Mouse (Mus musculus): ENCODE measurements around the gene Rhobtb1. TPM values are rescaled to one million over a fixed set of nuclear protein-coding genes. Genes with fewer than 3 reads are reported as not detected.

Gene Rhobtb1
- polyA plus RNA-seq, 1 experiment from 2014 or later, result 20.8 TPM

GRCm38 (mm10) chr10:69213986-69214385, 62.8 kb downstream of the Rhobtb1 start:
- peak overlapping the region; percentile 83 for H3K4me3 ChIP-seq (replicated peaks)
- peak overlapping the region; percentile 85 for H3K4me2 ChIP-seq (replicated peaks)
- WGBS, result 8% methylated on average over 5 of the region's 5 CpGs
- peak overlapping the region; percentile 94 for H3K9ac ChIP-seq
- peak overlapping the region; percentile 99 for H3K27ac ChIP-seq
- ATAC-seq, result no peak
- no peaks in the 10 kb centered on the region for H3K9me3 ChIP-seq
- H3K4me1 ChIP-seq (replicated peaks), result peaks cover 16% of the 10 kb centered on the region
- H3K36me3 ChIP-seq, result no peaks in the 10 kb centered on the region; the same call in 1 of the 2 replicates
- no peaks in the 10 kb centered on the region for H3K27me3 ChIP-seq (replicated peaks)

- peaks cover 12% of the 10 kb centered on the region; the same call in 1 of the 2 replicates for H3K4me1 ChIP-seq (replicated peaks)
- no peak overlapping the region for H3K9ac ChIP-seq
- H3K36me3 ChIP-seq, result 0 out of 2 replicates have a peak, but pooled peaks cover 2% of the 10 kb centered on the region
- H3K9me3 ChIP-seq, result no peaks in the 10 kb centered on the region
- WGBS, result 97% methylated on average over 4 of the region's 4 CpGs
- no peak overlapping the region for H3K27ac ChIP-seq
- H3K27me3 ChIP-seq (replicated peaks), result no peaks in the 10 kb centered on the region
- H3K4me2 ChIP-seq (replicated peaks), result no peak overlapping the region
- no peak for ATAC-seq
- H3K4me3 ChIP-seq (replicated peaks), result no peak overlapping the region
Observed at GRCm38 (mm10) chr10:69217127-69217690, 66.0 kb downstream of the Rhobtb1 start.

GRCm38 (mm10) chr10:69218458-69219288, 67.4 kb downstream of the Rhobtb1 start:
- H3K9ac ChIP-seq, result no peak overlapping the region
- H3K4me2 ChIP-seq (replicated peaks), result no peak overlapping the region
- H3K27ac ChIP-seq, result no peak overlapping the region
- H3K4me3 ChIP-seq (replicated peaks), result no peak overlapping the region
- 76% methylated on average over 14 of the region's 14 CpGs for whole genome bisulfite sequencing
- 0 out of 2 replicates have a peak, but pooled peaks cover 2% of the 10 kb centered on the region for H3K36me3 ChIP-seq
- ATAC-seq, result peak; percentile 32; the same call in 1 of the 2 replicates
- no peaks in the 10 kb centered on the region for H3K9me3 ChIP-seq
- H3K4me1 ChIP-seq (replicated peaks), result peaks cover 12% of the 10 kb centered on the region; the same call in 1 of the 2 replicates
- no peaks in the 10 kb centered on the region for H3K27me3 ChIP-seq (replicated peaks)

GRCm38 (mm10) chr10:69219289-69219626, 68.0 kb downstream of the Rhobtb1 start:
- H3K4me2 ChIP-seq (replicated peaks), result no peak overlapping the region
- no peaks in the 10 kb centered on the region for H3K9me3 ChIP-seq
- H3K9ac ChIP-seq, result no peak overlapping the region
- no peak overlapping the region for H3K27ac ChIP-seq
- peaks cover 6% of the 10 kb centered on the region; the same call in 1 of the 2 replicates for H3K4me1 ChIP-seq (replicated peaks)
- no peaks in the 10 kb centered on the region for H3K27me3 ChIP-seq (replicated peaks)
- no peak for ATAC-seq
- WGBS, result 76% methylated on average over 2 of the region's 2 CpGs
- no peak overlapping the region for H3K4me3 ChIP-seq (replicated peaks)
- H3K36me3 ChIP-seq, result 0 out of 2 replicates have a peak, but pooled peaks cover 2% of the 10 kb centered on the region

GRCm38 (mm10) chr10:69220296-69220695, 69.1 kb downstream of the Rhobtb1 start:
- WGBS, result 62% methylated on average over 6 of the region's 6 CpGs
- Histone ChIP-seq H3K36me3 (0 out of 2 replicates have a peak, but pooled peaks cover 2% of the 10 kb centered on the region), H3K27ac (no peak overlapping the region), H3K27me3 (replicated peaks) (no peaks in the 10 kb centered on the region), H3K9ac (no peak overlapping the region), H3K4me3 (replicated peaks) (no peak overlapping the region), H3K9me3 (no peaks in the 10 kb centered on the region), H3K4me1 (replicated peaks) (0 out of 2 replicates have a peak, but pooled peaks cover 6% of the 10 kb centered on the region), H3K4me2 (replicated peaks) (no peak overlapping the region)
- no peak for ATAC-seq

GRCm38 (mm10) chr10:69221148-69221547, 69.9 kb downstream of the Rhobtb1 start:
- H3K4me1 ChIP-seq (replicated peaks), result 0 out of 2 replicates have a peak, but pooled peaks cover 9% of the 10 kb centered on the region
- H3K9me3 ChIP-seq, result no peaks in the 10 kb centered on the region
- no peak overlapping the region for H3K27ac ChIP-seq
- H3K36me3 ChIP-seq, result 0 out of 2 replicates have a peak, but pooled peaks cover 2% of the 10 kb centered on the region
- no peak overlapping the region for H3K9ac ChIP-seq
- H3K4me3 ChIP-seq (replicated peaks), result no peak overlapping the region
- no peak for ATAC-seq
- 92% methylated on average over 9 of the region's 9 CpGs for WGBS
- no peaks in the 10 kb centered on the region for H3K27me3 ChIP-seq (replicated peaks)
- H3K4me2 ChIP-seq (replicated peaks), result no peak overlapping the region

GRCm38 (mm10) chr10:69221955-69222354, 70.7 kb downstream of the Rhobtb1 start:
- Histone ChIP-seq H3K36me3 (0 out of 2 replicates have a peak, but pooled peaks cover 2% of the 10 kb centered on the region), H3K27ac (no peak overlapping the region), H3K4me1 (replicated peaks) (0 out of 2 replicates have a peak, but pooled peaks cover 9% of the 10 kb centered on the region), H3K4me3 (replicated peaks) (no peak overlapping the region), H3K9ac (no peak overlapping the region), H3K27me3 (replicated peaks) (no peaks in the 10 kb centered on the region), H3K9me3 (no peaks in the 10 kb centered on the region), H3K4me2 (replicated peaks) (no peak overlapping the region)
- 75% methylated on average over 3 of the region's 3 CpGs for WGBS
- no peak for ATAC-seq

GRCm38 (mm10) chr10:69223232-69223631, 72.0 kb downstream of the Rhobtb1 start:
- WGBS, result 91% methylated on average over 4 of the region's 4 CpGs
- H3K4me1 ChIP-seq (replicated peaks), result 0 out of 2 replicates have a peak, but pooled peaks cover 9% of the 10 kb centered on the region
- H3K36me3 ChIP-seq, result 0 out of 2 replicates have a peak, but pooled peaks cover 2% of the 10 kb centered on the region
- no peak overlapping the region for H3K27ac ChIP-seq
- no peak overlapping the region for H3K9ac ChIP-seq
- no peak for ATAC-seq
- no peaks in the 10 kb centered on the region for H3K9me3 ChIP-seq
- H3K4me3 ChIP-seq (replicated peaks), result no peak overlapping the region
- H3K27me3 ChIP-seq (replicated peaks), result no peaks in the 10 kb centered on the region
- H3K4me2 ChIP-seq (replicated peaks), result no peak overlapping the region

- 68% methylated on average over 7 of the region's 7 CpGs for WGBS
- Histone ChIP-seq H3K4me3 (replicated peaks) (no peak overlapping the region), H3K4me1 (replicated peaks) (0 out of 2 replicates have a peak, but pooled peaks cover 9% of the 10 kb centered on the region), H3K27ac (no peak overlapping the region), H3K36me3 (0 out of 2 replicates have a peak, but pooled peaks cover 2% of the 10 kb centered on the region), H3K9ac (no peak overlapping the region), H3K4me2 (replicated peaks) (no peak overlapping the region), H3K9me3 (no peaks in the 10 kb centered on the region), H3K27me3 (replicated peaks) (no peaks in the 10 kb centered on the region)
- ATAC-seq, result no peak
Observed at GRCm38 (mm10) chr10:69224276-69224675, 73.0 kb downstream of the Rhobtb1 start.

GRCm38 (mm10) chr10:69225471-69225870, 74.2 kb downstream of the Rhobtb1 start:
- H3K4me2 ChIP-seq (replicated peaks), result no peak overlapping the region
- H3K36me3 ChIP-seq, result 0 out of 2 replicates have a peak, but pooled peaks cover 2% of the 10 kb centered on the region
- no peak overlapping the region for H3K4me3 ChIP-seq (replicated peaks)
- H3K27ac ChIP-seq, result no peak overlapping the region
- 0 out of 2 replicates have a peak, but pooled peaks cover 4% of the 10 kb centered on the region for H3K4me1 ChIP-seq (replicated peaks)
- H3K9ac ChIP-seq, result no peak overlapping the region
- no peaks in the 10 kb centered on the region for H3K27me3 ChIP-seq (replicated peaks)
- no peaks in the 10 kb centered on the region for H3K9me3 ChIP-seq
- no peak for ATAC-seq
- 92% methylated on average over 5 of the region's 5 CpGs for WGBS

- H3K36me3 ChIP-seq, result 0 out of 2 replicates have a peak, but pooled peaks cover 2% of the 10 kb centered on the region
- no peak overlapping the region for H3K27ac ChIP-seq
- 0 out of 2 replicates have a peak, but pooled peaks cover 3% of the 10 kb centered on the region for H3K4me1 ChIP-seq (replicated peaks)
- H3K4me3 ChIP-seq (replicated peaks), result no peak overlapping the region
- no peak for ATAC-seq
- no peaks in the 10 kb centered on the region for H3K9me3 ChIP-seq
- H3K27me3 ChIP-seq (replicated peaks), result no peaks in the 10 kb centered on the region
- WGBS, result 73% methylated on average over 8 of the region's 8 CpGs
- H3K9ac ChIP-seq, result no peak overlapping the region
- no peak overlapping the region for H3K4me2 ChIP-seq (replicated peaks)
Observed at GRCm38 (mm10) chr10:69225951-69226350, 74.7 kb downstream of the Rhobtb1 start.

- H3K36me3 ChIP-seq, result no peaks in the 10 kb centered on the region
- H3K27ac ChIP-seq, result no peak overlapping the region
- 65% methylated on average over 3 of the region's 3 CpGs for WGBS
Observed at GRCm38 (mm10) chr10:69237185-69237584, 86.0 kb downstream of the Rhobtb1 start.

More at GRCm38 (mm10) chr10:69237185-69237584, 86.0 kb downstream of the Rhobtb1 start:
- Histone ChIP-seq H3K27me3 (replicated peaks) (no peaks in the 10 kb centered on the region), H3K9ac (no peak overlapping the region), H3K4me1 (replicated peaks) (no peaks in the 10 kb centered on the region; the same call in 1 of the 2 replicates), H3K9me3 (no peaks in the 10 kb centered on the region), H3K4me3 (replicated peaks) (no peak overlapping the region), H3K4me2 (replicated peaks) (no peak overlapping the region)
- no peak for ATAC-seq
